Mouse (Mus musculus) limb, embryonic 14.5 days (tissue): ENCODE data around the gene Arhgap27. TPM values are rescaled to one million over a fixed set of nuclear protein-coding genes. Genes with fewer than 3 reads are reported as not detected.

Experiments used
- ATAC-seq: fragments of 200-750 bp; cut with Nextera tagmentation; 2 replicates; pipeline ENCODE4 v1.8.0; 2017; ENCODE audit warnings: low read depth, moderate number of reproducible peaks, moderate TSS enrichment; ENCODE audit not compliant: low FRiP score
- DNase-seq: peaks from one replicate; pipeline ENCODE4 v3.0.0-alpha.2; 2015; ENCODE audit warnings: low spot score
- H3K27ac ChIP-seq: fragments of 300-500 bp; sonication (generic); replicated peaks from 2 replicates; pipeline ENCODE4 v1.5.1; 2014; ENCODE audit warnings: low read depth, mild to moderate bottlenecking, low read length, moderate library complexity, mixed read lengths
- H3K27me3 ChIP-seq: fragments of 300-500 bp; sonication (generic); 2 replicates; pipeline ENCODE4 v1.6.1; 2014; ENCODE audit warnings: low read length, mixed read lengths; ENCODE audit not compliant: control insufficient read depth, insufficient read depth
- H3K36me3 ChIP-seq: fragments of 300-500 bp; sonication (generic); 2 replicates; pipeline ENCODE4 v1.6.1; 2014; ENCODE audit warnings: mild to moderate bottlenecking, low read length, moderate library complexity, mixed read lengths; ENCODE audit not compliant: control insufficient read depth, insufficient read depth
- H3K4me1 ChIP-seq: fragments of 300-500 bp; sonication (generic); 2 replicates; pipeline ENCODE4 v1.6.1; 2014; ENCODE audit warnings: antibody characterized with exemption, low read length, mixed read lengths; ENCODE audit not compliant: control insufficient read depth, insufficient read depth
- H3K4me2 ChIP-seq: fragments of 300-500 bp; sonication (generic); replicated peaks from 2 replicates; pipeline ENCODE4 v1.6.1; 2014; ENCODE audit warnings: low read depth, mild to moderate bottlenecking, low read length, moderate library complexity; ENCODE audit not compliant: severe bottlenecking
- H3K4me3 ChIP-seq: fragments of 300-500 bp; sonication (generic); replicated peaks from 2 replicates; pipeline ENCODE4 v1.5.1; 2014; ENCODE audit warnings: low read length
- H3K9ac ChIP-seq: fragments of 300-500 bp; sonication (generic); 2 replicates; pipeline ENCODE4 v1.6.1; 2014; ENCODE audit warnings: mild to moderate bottlenecking, low read depth, low read length, moderate library complexity; ENCODE audit not compliant: severe bottlenecking
- H3K9me3 ChIP-seq: fragments of 300-500 bp; sonication (generic); 2 replicates; pipeline ENCODE4 v1.6.1; 2016; ENCODE audit warnings: low read length; ENCODE audit not compliant: control insufficient read depth
- POLR2A ChIP-seq: fragments of 200-500 bp; IDR thresholded peaks from 2 replicates; pipeline ENCODE4 v1.8.0; 2012; ENCODE audit warnings: inconsistent platforms, mild to moderate bottlenecking, moderate library complexity, borderline replicate concordance; ENCODE audit not compliant: insufficient read depth, insufficient read length; ENCODE audit errors: extremely low read depth
- WGBS: fragments of 180-500 bp; shearing (Covaris S2); extraction: QIAGEN DNeasy Blood & Tissue Kit; methylation state at CpG from one replicate; pipeline ENCODE4 v1.1.7; 2014; 5-methylcytosine and 5-hydroxymethylcytosine counted together
- polyA plus RNA-seq, 2 experiments: library from polyadenylated mRNA; depleted of rRNA in 1 of 2; stranded (reverse) in 1 of 2; unstranded in 1 of 2; fragments of >200 nt; fragmentation: Nextera tagmentation in 1 of 2; extraction: Ambion mirVana in 1 of 2; gene quantifications; 2 replicates each; pipeline versions ENCODE4 v1.2.1 to v1.2.3; 2012 to 2014

The Arhgap27 gene
- polyA plus RNA-seq, 2 experiments: 8.4 to 14.1 TPM

GRCm38 (mm10) chr11:103285276-103285675 is 78.2 kb downstream of the Arhgap27 start:
- Histone ChIP-seq H3K4me1 (peaks cover 10% of the 10 kb centered on the region), H3K27me3 (no peaks in the 10 kb centered on the region), H3K27ac (no peak overlapping the region), H3K36me3 (no peaks in the 10 kb centered on the region), H3K9me3 (no peaks in the 10 kb centered on the region), H3K4me2 (no peak overlapping the region), H3K9ac (0 out of 2 replicates have a peak overlapping the region, but pooled peaks have one; percentile 1), H3K4me3 (no peak overlapping the region)
- ATAC-seq (no peak), DNase-seq (no peak)
- no peak for TF ChIP-seq POLR2A
- 85% methylated on average over 10 of the region's 10 CpGs for WGBS

- 72% methylated on average over 7 of the region's 7 CpGs for WGBS
Observed at GRCm38 (mm10) chr11:103281784-103282183, 81.7 kb downstream of the Arhgap27 start.

More at GRCm38 (mm10) chr11:103281784-103282183, 81.7 kb downstream of the Arhgap27 start:
- Histone ChIP-seq H3K36me3 (no peaks in the 10 kb centered on the region), H3K4me1 (no peaks in the 10 kb centered on the region), H3K27ac (no peak overlapping the region), H3K9ac (no peak overlapping the region), H3K4me3 (no peak overlapping the region), H3K27me3 (no peaks in the 10 kb centered on the region), H3K9me3 (no peaks in the 10 kb centered on the region), H3K4me2 (no peak overlapping the region)
- no peak for DNase-seq
- no peak for TF ChIP-seq POLR2A
- no peak for ATAC-seq

Other genes starting within 250 kb of the Arhgap27 start
- gene Hexim1, start 247.5 kb downstream of the Arhgap27 start, polyA plus RNA-seq (2012; rRNA removed): 17.7 and 21.1 TPM in 2 replicates
- gene Hexim1, start 247.5 kb downstream of the Arhgap27 start, polyA plus RNA-seq (2014; fragmentation: Nextera tagmentation; extraction: Ambion mirVana): 7.5 and 8.4 TPM in 2 replicates
- 9.4 and 10.8 TPM in 2 replicates for gene Hexim2, start 231.3 kb downstream of the Arhgap27 start, polyA plus RNA-seq (2012; rRNA removed)
- 8.6 and 11.1 TPM in 2 replicates for gene Hexim2, start 231.3 kb downstream of the Arhgap27 start, polyA plus RNA-seq (2014; fragmentation: Nextera tagmentation; extraction: Ambion mirVana)
- 3.7 and 3.8 TPM in 2 replicates for gene Fmnl1, start 192.6 kb downstream of the Arhgap27 start, polyA plus RNA-seq (2012; rRNA removed)
- 2.5 and 2.6 TPM in 2 replicates for gene Fmnl1, start 192.6 kb downstream of the Arhgap27 start, polyA plus RNA-seq (2014; fragmentation: Nextera tagmentation; extraction: Ambion mirVana)
- gene 1700023F06Rik, start 155.1 kb downstream of the Arhgap27 start, polyA plus RNA-seq (2012; rRNA removed): 0.56 and 0.57 TPM in 2 replicates
- gene 1700023F06Rik, start 155.1 kb downstream of the Arhgap27 start, polyA plus RNA-seq (2014; fragmentation: Nextera tagmentation; extraction: Ambion mirVana): 0.88 and 1.5 TPM in 2 replicates
- gene Spata32, start 145.3 kb downstream of the Arhgap27 start, polyA plus RNA-seq (2012; rRNA removed): not detected in 2 replicates
- gene Spata32, start 145.3 kb downstream of the Arhgap27 start, polyA plus RNA-seq (2014; fragmentation: Nextera tagmentation; extraction: Ambion mirVana): not detected in 2 replicates
- gene Map3k14, start 96.2 kb downstream of the Arhgap27 start, polyA plus RNA-seq (2012; rRNA removed): 10.0 and 11.6 TPM in 2 replicates
- gene Map3k14, start 96.2 kb downstream of the Arhgap27 start, polyA plus RNA-seq (2014; fragmentation: Nextera tagmentation; extraction: Ambion mirVana): 4.0 and 4.6 TPM in 2 replicates
- gene Plekhm1, start 49.0 kb upstream of the Arhgap27 start, polyA plus RNA-seq (2012; rRNA removed): 11.8 and 13.9 TPM in 2 replicates
- 9.6 and 10.7 TPM in 2 replicates for gene Plekhm1, start 49.0 kb upstream of the Arhgap27 start, polyA plus RNA-seq (2014; fragmentation: Nextera tagmentation; extraction: Ambion mirVana)
- not detected in 2 replicates for gene Lrrc37a, start 140.9 kb upstream of the Arhgap27 start, polyA plus RNA-seq (2012; rRNA removed)
- gene Lrrc37a, start 140.9 kb upstream of the Arhgap27 start, polyA plus RNA-seq (2014; fragmentation: Nextera tagmentation; extraction: Ambion mirVana): not detected in 2 replicates